Mouse (Mus musculus): ENCODE results near the gene C530008M17Rik. TPM values are rescaled to one million over a fixed set of nuclear protein-coding genes. Genes with fewer than 3 reads are reported as not detected.

Gene C530008M17Rik
- polyA plus RNA-seq, 1 experiment from 2014 or later = 37.4 TPM

GRCm38 (mm10) chr5:76747851-76748250 is 91.5 kb downstream of the C530008M17Rik start:
- H3K4me2 ChIP-seq (ENCODE audit: low read depth, low read length) = no peak overlapping the region
- no peak for ATAC-seq (replicated peaks; ENCODE audit: extremely low read depth, insufficient read depth, low FRiP score)
- no peak overlapping the region for H3K9ac ChIP-seq (ENCODE audit: low read length)
- no peaks in the 10 kb centered on the region for H3K9me3 ChIP-seq (replicated peaks; ENCODE audit: control insufficient read depth, low read length)
- H3K36me3 ChIP-seq (ENCODE audit: control insufficient read depth, insufficient read depth) = no peaks in the 10 kb centered on the region
- H3K27me3 ChIP-seq (ENCODE audit: control insufficient read depth, insufficient read depth, low read length) = no peaks in the 10 kb centered on the region
- H3K4me3 ChIP-seq (ENCODE audit: low read length) = no peak overlapping the region
- H3K4me1 ChIP-seq (ENCODE audit: control insufficient read depth, insufficient read depth, low read length) = no peaks in the 10 kb centered on the region
- H3K27ac ChIP-seq (ENCODE audit: low read length) = no peak overlapping the region
- WGBS = 64% methylated on average over 7 of the region's 7 CpGs

DNA sequence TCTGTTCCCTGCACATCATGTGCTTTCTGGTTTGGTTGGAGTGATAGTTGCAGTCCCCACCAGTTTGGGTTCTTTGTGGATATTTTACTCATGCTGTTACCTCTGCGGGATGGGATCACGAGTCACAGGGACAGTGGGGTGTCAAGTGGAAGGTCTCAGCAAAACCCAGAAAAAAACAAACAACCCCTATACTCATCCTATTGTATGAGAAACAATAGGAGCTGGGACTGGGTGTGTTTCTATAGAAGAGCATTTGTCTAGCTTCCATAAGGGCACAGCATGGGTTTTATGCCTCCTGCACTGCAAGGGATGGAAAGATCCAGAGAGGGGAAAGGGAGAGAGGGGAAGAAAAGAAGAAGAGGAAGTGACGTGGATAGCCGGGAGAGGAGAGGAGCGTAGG is 96.0 kb downstream of the C530008M17Rik start:
- H3K9me3 ChIP-seq (replicated peaks; ENCODE audit: control insufficient read depth, low read length) = peaks cover 4% of the 10 kb centered on the region
- H3K4me3 ChIP-seq (ENCODE audit: low read length) = no peak overlapping the region
- 82% methylated on average over 5 of the region's 5 CpGs for WGBS
- no peaks in the 10 kb centered on the region for H3K4me1 ChIP-seq (ENCODE audit: control insufficient read depth, insufficient read depth, low read length)
- no peaks in the 10 kb centered on the region for H3K36me3 ChIP-seq (ENCODE audit: control insufficient read depth, insufficient read depth)
- no peak overlapping the region for H3K9ac ChIP-seq (ENCODE audit: low read length)
- H3K4me2 ChIP-seq (ENCODE audit: low read depth, low read length) = no peak overlapping the region
- ATAC-seq (replicated peaks; ENCODE audit: extremely low read depth, insufficient read depth, low FRiP score) = no peak
- H3K27ac ChIP-seq (ENCODE audit: low read length) = no peak overlapping the region
- no peaks in the 10 kb centered on the region for H3K27me3 ChIP-seq (ENCODE audit: control insufficient read depth, insufficient read depth, low read length)

GRCm38 (mm10) chr5:76760349-76760748 is 104.0 kb downstream of the C530008M17Rik start:
- no peak overlapping the region for H3K4me3 ChIP-seq (ENCODE audit: low read length)
- no peak overlapping the region for H3K9ac ChIP-seq (ENCODE audit: low read length)
- H3K36me3 ChIP-seq (ENCODE audit: control insufficient read depth, insufficient read depth) = no peaks in the 10 kb centered on the region
- H3K4me2 ChIP-seq (ENCODE audit: low read depth, low read length) = no peak overlapping the region
- peaks cover 7% of the 10 kb centered on the region; the same call in 1 of the 2 replicates for H3K4me1 ChIP-seq (ENCODE audit: control insufficient read depth, insufficient read depth, low read length)
- H3K27me3 ChIP-seq (ENCODE audit: control insufficient read depth, insufficient read depth, low read length) = no peaks in the 10 kb centered on the region
- ATAC-seq (replicated peaks; ENCODE audit: extremely low read depth, insufficient read depth, low FRiP score) = peak; percentile 28; the same call in 1 of the 2 replicates
- WGBS = 57% methylated on average over 3 of the region's 3 CpGs
- H3K27ac ChIP-seq (ENCODE audit: low read length) = no peak overlapping the region
- peaks cover 6% of the 10 kb centered on the region for H3K9me3 ChIP-seq (replicated peaks; ENCODE audit: control insufficient read depth, low read length)

DNA sequence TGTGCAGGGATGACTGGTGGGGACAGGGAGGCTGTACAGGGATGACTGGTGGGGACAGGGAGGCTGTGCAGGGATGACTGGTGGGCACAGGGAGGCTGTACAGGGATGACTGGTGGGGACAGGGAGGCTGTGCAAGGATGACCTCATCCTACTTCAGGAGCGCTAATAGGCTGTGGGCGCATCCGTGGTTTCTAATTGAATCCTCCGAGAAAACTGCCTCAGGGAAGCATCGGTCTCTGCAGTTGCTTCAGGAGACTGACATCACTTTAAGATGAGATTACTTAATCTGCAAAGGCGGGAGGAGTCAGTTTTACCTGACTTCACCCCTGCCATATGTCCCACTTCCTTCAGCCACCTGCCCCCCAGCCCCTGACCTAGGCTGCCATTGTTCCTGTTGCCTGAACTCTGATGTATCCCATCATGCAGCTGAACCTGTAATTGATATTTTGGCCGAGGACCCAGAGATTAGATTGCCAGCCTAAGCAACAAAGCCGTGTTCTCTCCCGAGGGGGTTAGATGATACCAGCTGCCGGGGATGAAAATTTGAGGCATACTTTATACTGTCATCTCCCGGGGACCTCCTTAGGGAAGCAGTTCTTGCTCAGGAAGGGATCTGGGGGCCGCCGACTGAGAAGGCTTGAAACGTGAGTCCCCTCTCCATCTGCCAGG is 105.9 kb downstream of the C530008M17Rik start:
- no peak for ATAC-seq (replicated peaks; ENCODE audit: extremely low read depth, insufficient read depth, low FRiP score)
- no peak overlapping the region for H3K4me3 ChIP-seq (ENCODE audit: low read length)
- H3K27me3 ChIP-seq (ENCODE audit: control insufficient read depth, insufficient read depth, low read length) = no peaks in the 10 kb centered on the region
- H3K9me3 ChIP-seq (replicated peaks; ENCODE audit: control insufficient read depth, low read length) = peaks cover 8% of the 10 kb centered on the region
- H3K4me1 ChIP-seq (ENCODE audit: control insufficient read depth, insufficient read depth, low read length) = peaks cover 7% of the 10 kb centered on the region; the same call in 1 of the 2 replicates
- no peak overlapping the region for H3K9ac ChIP-seq (ENCODE audit: low read length)
- WGBS = 67% methylated on average over 14 of the region's 14 CpGs
- no peaks in the 10 kb centered on the region for H3K36me3 ChIP-seq (ENCODE audit: control insufficient read depth, insufficient read depth)
- no peak overlapping the region for H3K27ac ChIP-seq (ENCODE audit: low read length)
- no peak overlapping the region for H3K4me2 ChIP-seq (ENCODE audit: low read depth, low read length)

GRCm38 (mm10) chr5:76763148-76763701 is 106.9 kb downstream of the C530008M17Rik start:
- no peaks in the 10 kb centered on the region for H3K36me3 ChIP-seq (ENCODE audit: control insufficient read depth, insufficient read depth)
- peaks cover 7% of the 10 kb centered on the region; the same call in 1 of the 2 replicates for H3K4me1 ChIP-seq (ENCODE audit: control insufficient read depth, insufficient read depth, low read length)
- no peaks in the 10 kb centered on the region for H3K27me3 ChIP-seq (ENCODE audit: control insufficient read depth, insufficient read depth, low read length)
- WGBS = 69% methylated on average over 10 of the region's 10 CpGs
- H3K27ac ChIP-seq (ENCODE audit: low read length) = no peak overlapping the region
- H3K4me2 ChIP-seq (ENCODE audit: low read depth, low read length) = no peak overlapping the region
- ATAC-seq (replicated peaks; ENCODE audit: extremely low read depth, insufficient read depth, low FRiP score) = no peak
- H3K4me3 ChIP-seq (ENCODE audit: low read length) = no peak overlapping the region
- H3K9ac ChIP-seq (ENCODE audit: low read length) = no peak overlapping the region
- peaks cover 7% of the 10 kb centered on the region for H3K9me3 ChIP-seq (replicated peaks; ENCODE audit: control insufficient read depth, low read length)

GRCm38 (mm10) chr5:76763731-76764130 is 107.4 kb downstream of the C530008M17Rik start:
- Histone ChIP-seq H3K36me3 (ENCODE audit: control insufficient read depth, insufficient read depth) (no peaks in the 10 kb centered on the region), H3K27ac (ENCODE audit: low read length) (no peak overlapping the region), H3K9me3 (replicated peaks; ENCODE audit: control insufficient read depth, low read length) (peaks cover 7% of the 10 kb centered on the region), H3K4me2 (ENCODE audit: low read depth, low read length) (no peak overlapping the region), H3K27me3 (ENCODE audit: control insufficient read depth, insufficient read depth, low read length) (no peaks in the 10 kb centered on the region), H3K4me3 (ENCODE audit: low read length) (no peak overlapping the region), H3K9ac (ENCODE audit: low read length) (no peak overlapping the region), H3K4me1 (ENCODE audit: control insufficient read depth, insufficient read depth, low read length) (peaks cover 7% of the 10 kb centered on the region; the same call in 1 of the 2 replicates)
- ATAC-seq (replicated peaks; ENCODE audit: extremely low read depth, insufficient read depth, low FRiP score) = no peak
- WGBS = 63% methylated on average over 6 of the region's 6 CpGs

DNA sequence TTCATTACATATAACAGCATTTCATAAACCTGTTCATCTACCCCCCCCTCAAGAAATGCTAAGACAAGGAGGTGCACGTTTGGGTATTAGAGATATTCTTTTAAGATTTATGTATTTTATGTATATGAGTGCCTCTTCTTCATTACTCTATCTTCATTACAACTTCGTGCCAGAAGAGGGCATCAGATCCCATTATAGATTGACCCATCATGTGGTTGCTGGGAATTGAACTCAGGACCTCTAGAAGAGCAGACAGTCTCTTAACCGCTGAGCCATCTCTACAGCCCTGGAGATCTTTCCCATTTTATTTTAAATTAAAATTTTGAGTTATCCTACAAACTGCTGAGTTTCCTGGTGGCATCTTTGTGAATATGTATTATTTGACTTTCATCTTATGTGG is 112.7 kb downstream of the C530008M17Rik start:
- no peak overlapping the region for H3K4me3 ChIP-seq (ENCODE audit: low read length)
- WGBS = 67% methylated on average over 3 of the region's 3 CpGs
- H3K4me2 ChIP-seq (ENCODE audit: low read depth, low read length) = no peak overlapping the region
- no peak for ATAC-seq (replicated peaks; ENCODE audit: extremely low read depth, insufficient read depth, low FRiP score)
- H3K27me3 ChIP-seq (ENCODE audit: control insufficient read depth, insufficient read depth, low read length) = no peaks in the 10 kb centered on the region
- peaks cover 7% of the 10 kb centered on the region for H3K9me3 ChIP-seq (replicated peaks; ENCODE audit: control insufficient read depth, low read length)
- H3K27ac ChIP-seq (ENCODE audit: low read length) = no peak overlapping the region
- no peaks in the 10 kb centered on the region for H3K36me3 ChIP-seq (ENCODE audit: control insufficient read depth, insufficient read depth)
- no peaks in the 10 kb centered on the region for H3K4me1 ChIP-seq (ENCODE audit: control insufficient read depth, insufficient read depth, low read length)
- H3K9ac ChIP-seq (ENCODE audit: low read length) = no peak overlapping the region

GRCm38 (mm10) chr5:76769572-76769971 is 113.3 kb downstream of the C530008M17Rik start:
- no peaks in the 10 kb centered on the region for H3K27me3 ChIP-seq (ENCODE audit: control insufficient read depth, insufficient read depth, low read length)
- H3K4me3 ChIP-seq (ENCODE audit: low read length) = no peak overlapping the region
- H3K27ac ChIP-seq (ENCODE audit: low read length) = no peak overlapping the region
- H3K9ac ChIP-seq (ENCODE audit: low read length) = no peak overlapping the region
- peaks cover 7% of the 10 kb centered on the region for H3K9me3 ChIP-seq (replicated peaks; ENCODE audit: control insufficient read depth, low read length)
- WGBS = 83% methylated on average over 15 of the region's 15 CpGs
- ATAC-seq (replicated peaks; ENCODE audit: extremely low read depth, insufficient read depth, low FRiP score) = no peak
- no peaks in the 10 kb centered on the region for H3K4me1 ChIP-seq (ENCODE audit: control insufficient read depth, insufficient read depth, low read length)
- H3K36me3 ChIP-seq (ENCODE audit: control insufficient read depth, insufficient read depth) = no peaks in the 10 kb centered on the region
- H3K4me2 ChIP-seq (ENCODE audit: low read depth, low read length) = no peak overlapping the region

GRCm38 (mm10) chr5:76771371-76771770 is 115.1 kb downstream of the C530008M17Rik start:
- Histone ChIP-seq H3K9me3 (replicated peaks; ENCODE audit: control insufficient read depth, low read length) (peaks cover 2% of the 10 kb centered on the region; the same call in 1 of the 2 replicates), H3K36me3 (ENCODE audit: control insufficient read depth, insufficient read depth) (no peaks in the 10 kb centered on the region), H3K9ac (ENCODE audit: low read length) (no peak overlapping the region), H3K4me2 (ENCODE audit: low read depth, low read length) (no peak overlapping the region), H3K27me3 (ENCODE audit: control insufficient read depth, insufficient read depth, low read length) (no peaks in the 10 kb centered on the region), H3K4me1 (ENCODE audit: control insufficient read depth, insufficient read depth, low read length) (no peaks in the 10 kb centered on the region), H3K27ac (ENCODE audit: low read length) (no peak overlapping the region), H3K4me3 (ENCODE audit: low read length) (no peak overlapping the region)
- 75% methylated on average over 5 of the region's 5 CpGs for WGBS
- ATAC-seq (replicated peaks; ENCODE audit: extremely low read depth, insufficient read depth, low FRiP score) = no peak

Data from heart, embryonic 16.5 days (tissue).